Mouse (Mus musculus) bone marrow macrophage, adult 2 months (primary cell): ENCODE measurements around the gene Wdr95.

Experiments used
- CTCF ChIP-seq: IDR thresholded peaks from 2 replicates; pipeline ENCODE4 v1.5.1; 2012; ENCODE audit warnings: low read depth, mild to moderate bottlenecking, low read length, moderate library complexity
- POLR2A ChIP-seq: IDR thresholded peaks from 2 replicates; pipeline ENCODE4 v1.6.1; 2012; ENCODE audit warnings: mild to moderate bottlenecking, low read depth, low read length, borderline replicate concordance

DNA sequence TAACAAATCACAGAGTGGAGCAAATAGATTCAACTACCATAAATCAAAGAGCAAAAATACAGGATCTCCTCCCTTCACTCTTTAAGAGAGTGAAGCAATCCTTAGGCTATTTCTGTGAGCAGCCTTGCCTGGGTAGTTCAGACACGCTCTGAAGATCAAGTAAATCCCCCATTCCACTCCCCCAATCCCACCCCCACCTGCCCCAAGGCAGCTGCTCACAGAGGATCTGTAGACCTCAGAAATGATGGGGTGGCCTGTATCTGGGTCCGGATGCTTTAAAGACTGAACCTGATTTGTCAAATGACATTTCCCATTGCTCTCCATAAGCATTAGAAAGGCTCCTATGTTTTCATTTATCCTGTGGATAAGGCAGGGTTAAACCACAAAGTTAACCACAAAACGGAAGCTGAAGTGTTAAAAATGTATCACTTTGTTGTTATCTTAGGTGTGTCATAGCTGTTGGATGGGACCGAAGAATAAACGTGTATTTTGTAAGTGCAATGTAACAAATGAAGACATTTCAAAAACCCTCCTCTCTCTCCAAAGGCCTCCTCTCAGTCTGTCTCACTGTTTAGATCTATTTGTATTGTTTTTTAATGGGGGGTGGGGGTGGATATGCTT is 54.3 kb downstream of the Wdr95 start:
- TF ChIP-seq CTCF (no peak), POLR2A (no peak)
